Mouse (Mus musculus) C2C12 (cell line): ENCODE results near the gene Prr5.

Source experiments
- CEBPB ChIP-seq: IDR thresholded peaks from one replicate; pipeline ENCODE4 v1.6.1; 2011; ENCODE audit warnings: low read depth, mild to moderate bottlenecking, control low read depth, moderate library complexity
- CTCF ChIP-seq: IDR thresholded peaks from one replicate; pipeline ENCODE4 v1.5.1; 2011; ENCODE audit not compliant: control insufficient read depth, insufficient read depth, insufficient read length
- MAX ChIP-seq: IDR thresholded peaks from one replicate; pipeline ENCODE4 v1.6.1; 2011; ENCODE audit warnings: mild to moderate bottlenecking, control low read depth
- MYOD1 ChIP-seq: IDR thresholded peaks from one replicate; pipeline ENCODE4 v1.6.1; 2011; ENCODE audit warnings: low read depth; ENCODE audit not compliant: control insufficient read depth, insufficient read length
- MYOG ChIP-seq: IDR thresholded peaks from one replicate; pipeline ENCODE4 v1.6.1; 2011; ENCODE audit not compliant: control insufficient read depth, insufficient read length; ENCODE audit errors: extremely low read depth
- USF1 ChIP-seq: IDR thresholded peaks from one replicate; pipeline ENCODE4 v1.6.1; 2011; ENCODE audit warnings: low read depth, mild to moderate bottlenecking, control low read depth, moderate library complexity

GRCm38 (mm10) chr15:84698189-84698588 lies 28.8 kb downstream of the Prr5 start:
- no peak for TF ChIP-seq CTCF
- no peak for TF ChIP-seq MAX
- TF ChIP-seq USF1 = no peak
- TF ChIP-seq MYOG = no peak
- no peak for TF ChIP-seq CEBPB
- no peak for TF ChIP-seq MYOD1
